Mouse (Mus musculus) liver, postnatal 0 days (tissue): ENCODE data around the gene Tsen54.

Source experiments
- CTCF ChIP-seq: sonication (generic); IDR thresholded peaks from 2 replicates; pipeline ENCODE4 v1.5.1; 2016; ENCODE audit warnings: antibody characterized with exemption, low read depth
- EP300 ChIP-seq: IDR thresholded peaks from 2 replicates; pipeline ENCODE4 v1.6.1; 2016; ENCODE audit warnings: antibody characterized with exemption, low read depth, mild to moderate bottlenecking

DNA sequence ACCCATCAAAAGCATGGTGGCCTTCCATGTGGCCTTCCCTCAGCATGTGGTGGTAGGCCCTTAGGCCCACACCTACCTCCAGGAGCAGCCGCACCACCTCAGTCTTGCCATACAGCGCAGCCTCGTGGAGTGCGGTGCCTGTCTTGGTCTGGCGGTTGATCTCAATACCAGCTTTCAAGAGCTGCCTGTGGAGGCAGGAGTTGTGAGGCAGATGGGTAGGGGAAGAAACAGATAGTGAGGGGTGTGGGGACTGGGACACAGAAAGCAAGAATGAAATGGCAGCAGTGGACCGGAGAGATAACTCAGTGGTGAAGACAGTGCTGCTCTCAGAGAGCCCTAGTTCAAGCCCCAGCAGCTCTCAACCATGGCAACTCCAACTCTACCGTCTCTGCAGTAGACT lies 9.5 kb upstream of the Tsen54 start:
- TF ChIP-seq CTCF: peak; percentile 32; the same call in 1 of the 2 replicates
- peak; percentile 79 for TF ChIP-seq EP300
